Mouse (Mus musculus): ENCODE measurements at regions not wholly inside any gene's neighbourhood (a gene's known extent, or its start where the extent isn't known, plus 50 kb on each side); places are given as distances from the start of the nearest gene placed in this dataset.

- DNase-seq (ENCODE audit: low spot score in 2 of 2) = no peak
These were observed 68.9 kb downstream of the Tbx3 start for GRCm38 (mm10) chr5:119739386-119739785.

- peak; percentile 6 to 39 for DNase-seq (ENCODE audit: low spot score in 2 of 2)
These were observed 70.6 kb downstream of the Tbx3 start for GRCm38 (mm10) chr5:119741116-119741515.

GRCm38 (mm10) chr5:119743733-119744132 lies 73.3 kb downstream of the Tbx3 start:
- no peak for DNase-seq (ENCODE audit: low spot score in 2 of 2)

- no peak for DNase-seq (ENCODE audit: low spot score in 2 of 2)
These were observed 76.6 kb downstream of the Tbx3 start for GRCm38 (mm10) chr5:119747038-119747437.

- DNase-seq (ENCODE audit: low spot score in 2 of 2) = no peak
These were observed 78.2 kb downstream of the Tbx3 start for GRCm38 (mm10) chr5:119748667-119749066.

GRCm38 (mm10) chr5:119749153-119749552 lies 78.7 kb downstream of the Tbx3 start:
- DNase-seq (ENCODE audit: low spot score in 2 of 2) = no peak

- no peak for DNase-seq (ENCODE audit: low spot score in 2 of 2)
These were observed 76.7 kb upstream of the Tbx5 start for GRCm38 (mm10) chr5:119755782-119756181.

GRCm38 (mm10) chr5:119758880-119759279 lies 73.6 kb upstream of the Tbx5 start:
- no peak for DNase-seq (ENCODE audit: low spot score in 2 of 2)

GRCm38 (mm10) chr5:119762102-119762501 lies 70.4 kb upstream of the Tbx5 start:
- DNase-seq (ENCODE audit: low spot score in 2 of 2) = no peak

- no peak for DNase-seq (ENCODE audit: low spot score in 2 of 2)
These were observed 69.1 kb upstream of the Tbx5 start for GRCm38 (mm10) chr5:119763337-119763736.

GRCm38 (mm10) chr5:119766372-119766771 lies 66.1 kb upstream of the Tbx5 start:
- no peak for DNase-seq (ENCODE audit: low spot score in 2 of 2)

- no peak for DNase-seq (ENCODE audit: low spot score in 2 of 2)
These were observed 61.5 kb upstream of the Tbx5 start for GRCm38 (mm10) chr5:119770951-119771350.

- DNase-seq (ENCODE audit: low spot score in 2 of 2) = no peak
These were observed 56.2 kb upstream of the Tbx5 start for GRCm38 (mm10) chr5:119776106-119776887.

- peak in 1 of 2 experiments; percentile 6 for DNase-seq (ENCODE audit: low spot score in 2 of 2)
These were observed 54.6 kb upstream of the Tbx5 start for GRCm38 (mm10) chr5:119777836-119778235.

- DNase-seq (ENCODE audit: low spot score in 2 of 2) = no peak
These were observed 51.1 kb upstream of the Tbx5 start for GRCm38 (mm10) chr5:119781375-119781774.

Measured in frontal cortex, postnatal 25 days (tissue).